Mouse (Mus musculus): ENCODE results near the gene Lrit2.

Gene Lrit2

GRCm38 (mm10) chr14:37067629-37068028 lies at the start of gene Lrit2:
Gene Lrit2, plus strand, starts transcription at chr14:37067929.
- no peak for DNase-seq

- DNase-seq: no peak
These were observed 40.3 kb upstream of the Lrit2 start for GRCm38 (mm10) chr14:37027248-37027933.

GRCm38 (mm10) chr14:37027951-37028350 lies 39.8 kb upstream of the Lrit2 start:
- no peak for DNase-seq

GRCm38 (mm10) chr14:37028555-37028954 lies 39.2 kb upstream of the Lrit2 start:
- DNase-seq: no peak

GRCm38 (mm10) chr14:37032481-37033104 lies 35.1 kb upstream of the Lrit2 start:
- DNase-seq: no peak

GRCm38 (mm10) chr14:37033241-37033640 lies 34.5 kb upstream of the Lrit2 start:
- DNase-seq: peak; percentile 82

- DNase-seq: no peak
These were observed 33.3 kb upstream of the Lrit2 start for GRCm38 (mm10) chr14:37034432-37034831.

GRCm38 (mm10) chr14:37048914-37049410 lies 18.8 kb upstream of the Lrit2 start, which contains the start of gene Rgr:
Gene Rgr, minus strand, starts transcription at chr14:37048964.
- no peak for DNase-seq

GRCm38 (mm10) chr14:37064849-37065248 lies 2.9 kb upstream of the Lrit2 start:
- no peak for DNase-seq

- no peak for DNase-seq
These were observed 1.1 kb upstream of the Lrit2 start for GRCm38 (mm10) chr14:37066636-37067035.

- DNase-seq: peak; percentile 55
These were observed 787 bp downstream of the Lrit2 start for GRCm38 (mm10) chr14:37068516-37068915.

GRCm38 (mm10) chr14:37080724-37081123 lies 13.0 kb downstream of the Lrit2 start:
- no peak for DNase-seq

- no peak for DNase-seq
These were observed 16.0 kb downstream of the Lrit2 start for GRCm38 (mm10) chr14:37083755-37084154.

- DNase-seq: no peak
These were observed 26.7 kb downstream of the Lrit2 start for GRCm38 (mm10) chr14:37094436-37094835.

- DNase-seq: no peak
These were observed 27.8 kb downstream of the Lrit2 start for GRCm38 (mm10) chr14:37095556-37095955.

- no peak for DNase-seq
These were observed 30.3 kb downstream of the Lrit2 start, which contains the start of gene Cdhr1 for GRCm38 (mm10) chr14:37097956-37098530. Gene Cdhr1, minus strand, starts transcription at chr14:37098347.

GRCm38 (mm10) chr14:37101531-37101930 lies 33.8 kb downstream of the Lrit2 start:
- DNase-seq: no peak

- no peak for DNase-seq
These were observed 34.8 kb downstream of the Lrit2 start for GRCm38 (mm10) chr14:37102484-37102883.

GRCm38 (mm10) chr14:37104747-37105146 lies 37.0 kb downstream of the Lrit2 start:
- peak; percentile 38 for DNase-seq

GRCm38 (mm10) chr14:37105846-37106245 lies 38.1 kb downstream of the Lrit2 start:
- DNase-seq: no peak

GRCm38 (mm10) chr14:37109460-37109859 lies 41.7 kb downstream of the Lrit2 start:
- DNase-seq: no peak

GRCm38 (mm10) chr14:37109975-37110374 lies 42.2 kb downstream of the Lrit2 start:
- peak; percentile 11 for DNase-seq

- no peak for DNase-seq
These were observed 42.7 kb downstream of the Lrit2 start for GRCm38 (mm10) chr14:37110456-37110855.

- no peak for DNase-seq
These were observed 43.6 kb downstream of the Lrit2 start for GRCm38 (mm10) chr14:37111371-37111770.
